Mouse (Mus musculus) heart, embryonic 16.5 days (tissue): ENCODE data around the gene Ubl7. TPM values are rescaled to one million over a fixed set of nuclear protein-coding genes. Genes with fewer than 3 reads are reported as not detected.

Source experiments
- ATAC-seq: fragments of 200-750 bp; cut with Nextera tagmentation; replicated peaks from 2 replicates; pipeline ENCODE4 v1.8.0; 2017; ENCODE audit warnings: moderate number of reproducible peaks; ENCODE audit not compliant: insufficient read depth, low FRiP score; ENCODE audit errors: extremely low read depth
- H3K27ac ChIP-seq: fragments of 300-500 bp; sonication (generic); 2 replicates; pipeline ENCODE4 v1.5.1; 2014; ENCODE audit warnings: mild to moderate bottlenecking, low read length, control low read depth, moderate library complexity
- H3K27me3 ChIP-seq: fragments of 300-500 bp; sonication (generic); 2 replicates; pipeline ENCODE4 v1.6.1; 2014; ENCODE audit warnings: low read length, mixed read lengths; ENCODE audit not compliant: control insufficient read depth, insufficient read depth
- H3K36me3 ChIP-seq: fragments of 300-500 bp; sonication (generic); 2 replicates; pipeline ENCODE4 v1.6.1; 2014; ENCODE audit not compliant: control insufficient read depth, insufficient read depth
- H3K4me1 ChIP-seq: fragments of 300-500 bp; sonication (generic); 2 replicates; pipeline ENCODE4 v1.6.1; 2014; ENCODE audit warnings: low read length, mixed read lengths; ENCODE audit not compliant: control insufficient read depth, insufficient read depth
- H3K4me2 ChIP-seq: fragments of 300-500 bp; sonication (generic); 2 replicates; pipeline ENCODE4 v1.6.1; 2014; ENCODE audit warnings: low read depth, mild to moderate bottlenecking, control low read depth, low read length
- H3K4me3 ChIP-seq: fragments of 300-500 bp; sonication (generic); 2 replicates; pipeline ENCODE4 v1.5.1; 2014; ENCODE audit warnings: mild to moderate bottlenecking, control low read depth, low read length
- H3K9ac ChIP-seq: fragments of 300-500 bp; sonication (generic); 2 replicates; pipeline ENCODE4 v1.6.1; 2014; ENCODE audit warnings: low read length, control low read depth
- H3K9me3 ChIP-seq: fragments of 300-500 bp; sonication (generic); replicated peaks from 2 replicates; pipeline ENCODE4 v1.6.1; 2016; ENCODE audit warnings: low read length; ENCODE audit not compliant: control insufficient read depth
- WGBS: fragments of 180-500 bp; shearing (Covaris S2); extraction: QIAGEN DNeasy Blood & Tissue Kit; methylation state at CpG from one replicate; pipeline ENCODE4 v1.1.7; 2014; 5-methylcytosine and 5-hydroxymethylcytosine counted together
- polyA plus RNA-seq: library from polyadenylated mRNA; unstranded; fragments of >200 nt; fragmentation: Nextera tagmentation; extraction: Ambion mirVana; gene quantifications from 2 replicates; pipeline ENCODE4 v1.2.1, GENCODE M21; 2015

Ubl7 gene
- polyA plus RNA-seq, 1 experiment from 2014 or later: 113 TPM

GRCm38 (mm10) chr9:57940861-57941638 lies 30.3 kb downstream of the Ubl7 start:
- H3K36me3 ChIP-seq: no peaks in the 10 kb centered on the region
- 3% methylated on average over 28 of the region's 28 CpGs for WGBS
- no peak overlapping the region for H3K27ac ChIP-seq
- H3K9ac ChIP-seq: peak overlapping the region; percentile 80
- peaks cover 40% of the 10 kb centered on the region for H3K27me3 ChIP-seq
- peaks cover 13% of the 10 kb centered on the region for H3K4me1 ChIP-seq
- H3K9me3 ChIP-seq: no peaks in the 10 kb centered on the region
- peak overlapping the region; percentile 79 for H3K4me3 ChIP-seq
- H3K4me2 ChIP-seq: peak overlapping the region; percentile 99
- no peak for ATAC-seq

GRCm38 (mm10) chr9:57942039-57942438 lies 31.3 kb downstream of the Ubl7 start:
- H3K9ac ChIP-seq: no peak overlapping the region
- H3K4me1 ChIP-seq: peaks cover 13% of the 10 kb centered on the region
- H3K27ac ChIP-seq: no peak overlapping the region
- H3K36me3 ChIP-seq: no peaks in the 10 kb centered on the region
- H3K27me3 ChIP-seq: peaks cover 40% of the 10 kb centered on the region
- H3K4me2 ChIP-seq: peak overlapping the region; percentile 99
- WGBS: 52% methylated on average over 2 of the region's 2 CpGs
- H3K4me3 ChIP-seq: peak overlapping the region; percentile 79
- H3K9me3 ChIP-seq: no peaks in the 10 kb centered on the region
- no peak for ATAC-seq

GRCm38 (mm10) chr9:57943067-57943466 lies 32.3 kb downstream of the Ubl7 start:
- Histone ChIP-seq H3K27me3 (peaks cover 40% of the 10 kb centered on the region), H3K9ac (no peak overlapping the region), H3K36me3 (no peaks in the 10 kb centered on the region), H3K9me3 (no peaks in the 10 kb centered on the region), H3K4me1 (peaks cover 13% of the 10 kb centered on the region), H3K4me3 (no peak overlapping the region), H3K4me2 (peak overlapping the region; percentile 99), H3K27ac (no peak overlapping the region)
- no peak for ATAC-seq
- WGBS: 31% methylated on average over 2 of the region's 2 CpGs

GRCm38 (mm10) chr9:57944572-57944971 lies 33.8 kb downstream of the Ubl7 start:
- WGBS: 19% methylated on average over 5 of the region's 5 CpGs
- Histone ChIP-seq H3K4me1 (peaks cover 13% of the 10 kb centered on the region), H3K36me3 (no peaks in the 10 kb centered on the region), H3K4me3 (no peak overlapping the region), H3K9ac (no peak overlapping the region), H3K27me3 (peaks cover 31% of the 10 kb centered on the region), H3K27ac (no peak overlapping the region), H3K4me2 (no peak overlapping the region), H3K9me3 (no peaks in the 10 kb centered on the region)
- no peak for ATAC-seq

DNA sequence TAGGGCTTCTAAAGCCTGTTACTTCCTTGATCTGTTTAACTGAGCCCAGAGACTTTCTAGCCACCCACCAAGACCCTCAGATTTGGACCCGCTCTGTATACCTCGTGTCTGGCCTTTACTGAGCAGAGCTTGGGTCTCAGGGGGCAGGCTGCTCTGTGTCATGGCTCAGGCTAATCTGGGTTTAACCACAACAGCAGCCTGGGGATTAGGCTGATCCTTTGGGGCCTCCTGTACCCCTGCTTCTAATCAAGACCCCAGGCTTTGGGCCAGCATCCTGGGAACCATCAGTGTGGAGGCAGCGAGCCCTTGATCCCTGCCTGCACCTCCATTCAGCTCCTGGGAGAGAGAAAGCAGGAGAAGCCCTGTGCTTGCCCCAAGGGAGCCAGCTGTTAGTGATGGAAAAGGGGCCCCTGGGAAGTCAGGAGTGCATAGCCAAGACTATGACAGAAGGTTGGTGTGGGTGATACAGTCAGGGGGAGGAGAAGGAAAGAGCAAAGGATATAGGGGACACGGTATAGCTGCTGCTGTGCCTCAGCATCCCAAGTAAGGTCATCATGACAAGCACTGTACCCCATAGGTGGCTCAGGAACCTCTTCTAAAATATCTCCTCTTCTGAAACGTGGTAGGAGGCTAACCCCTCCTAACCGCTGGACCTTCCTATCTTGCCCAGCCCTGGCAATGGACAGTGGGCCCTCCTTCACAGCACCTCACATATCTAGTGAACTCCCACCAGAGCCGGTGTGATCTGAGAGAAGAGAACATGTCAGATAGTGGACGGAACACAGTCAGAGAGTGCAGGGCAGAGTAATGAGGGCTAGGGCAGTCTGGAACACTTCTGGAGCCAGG lies 35.2 kb downstream of the Ubl7 start:
- WGBS: 65% methylated on average over 8 of the region's 8 CpGs
- H3K4me2 ChIP-seq: no peak overlapping the region
- H3K4me3 ChIP-seq: no peak overlapping the region
- H3K36me3 ChIP-seq: no peaks in the 10 kb centered on the region
- no peaks in the 10 kb centered on the region for H3K9me3 ChIP-seq
- peaks cover 31% of the 10 kb centered on the region for H3K27me3 ChIP-seq
- H3K4me1 ChIP-seq: peaks cover 17% of the 10 kb centered on the region
- no peak overlapping the region for H3K9ac ChIP-seq
- no peak overlapping the region for H3K27ac ChIP-seq
- no peak for ATAC-seq

DNA sequence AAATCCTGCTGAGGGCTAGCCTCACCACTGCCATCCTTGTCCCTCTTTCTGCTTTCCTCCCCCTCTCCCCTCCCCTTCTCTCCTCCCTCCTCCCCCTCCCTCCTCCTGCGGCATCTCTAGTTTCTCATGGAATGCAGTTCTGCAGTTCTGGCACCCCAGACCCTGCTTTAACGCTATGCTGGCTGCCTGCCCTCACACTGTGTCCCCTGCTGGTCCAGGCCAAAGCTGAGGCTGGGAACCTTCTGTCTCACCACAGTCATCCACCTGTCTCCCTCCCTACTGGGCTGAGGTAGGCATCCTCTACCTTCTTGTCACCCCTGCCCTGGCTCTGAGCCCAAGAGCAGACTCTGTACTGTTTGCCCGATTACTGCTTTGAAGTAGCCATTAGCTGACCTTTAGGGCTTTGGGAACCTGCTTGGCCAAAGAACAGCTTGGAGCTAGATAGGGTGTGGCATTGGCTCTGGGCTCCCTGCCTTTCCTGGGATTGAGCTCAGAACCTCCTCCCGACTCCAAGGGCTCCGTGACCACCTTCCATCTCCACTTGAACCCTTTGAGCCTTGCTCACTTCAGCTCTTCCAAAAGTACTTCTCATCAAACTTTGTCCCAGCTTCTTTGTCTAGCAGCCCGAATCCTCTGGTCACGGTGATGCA lies 36.7 kb downstream of the Ubl7 start:
- Histone ChIP-seq H3K27me3 (peaks cover 17% of the 10 kb centered on the region), H3K4me1 (peaks cover 15% of the 10 kb centered on the region), H3K36me3 (no peaks in the 10 kb centered on the region), H3K27ac (no peak overlapping the region), H3K9ac (no peak overlapping the region), H3K4me2 (no peak overlapping the region), H3K4me3 (no peak overlapping the region), H3K9me3 (no peaks in the 10 kb centered on the region)
- WGBS: 56% methylated on average over 7 of the region's 7 CpGs
- ATAC-seq: no peak

- 78% methylated on average over 7 of the region's 7 CpGs for WGBS
- Histone ChIP-seq H3K4me1 (peaks cover 15% of the 10 kb centered on the region), H3K27ac (no peak overlapping the region), H3K4me3 (no peak overlapping the region), H3K4me2 (no peak overlapping the region), H3K9me3 (no peaks in the 10 kb centered on the region), H3K9ac (no peak overlapping the region), H3K27me3 (peaks cover 8% of the 10 kb centered on the region), H3K36me3 (no peaks in the 10 kb centered on the region)
- ATAC-seq: no peak
These were observed 37.7 kb downstream of the Ubl7 start for GRCm38 (mm10) chr9:57948333-57948931.

DNA sequence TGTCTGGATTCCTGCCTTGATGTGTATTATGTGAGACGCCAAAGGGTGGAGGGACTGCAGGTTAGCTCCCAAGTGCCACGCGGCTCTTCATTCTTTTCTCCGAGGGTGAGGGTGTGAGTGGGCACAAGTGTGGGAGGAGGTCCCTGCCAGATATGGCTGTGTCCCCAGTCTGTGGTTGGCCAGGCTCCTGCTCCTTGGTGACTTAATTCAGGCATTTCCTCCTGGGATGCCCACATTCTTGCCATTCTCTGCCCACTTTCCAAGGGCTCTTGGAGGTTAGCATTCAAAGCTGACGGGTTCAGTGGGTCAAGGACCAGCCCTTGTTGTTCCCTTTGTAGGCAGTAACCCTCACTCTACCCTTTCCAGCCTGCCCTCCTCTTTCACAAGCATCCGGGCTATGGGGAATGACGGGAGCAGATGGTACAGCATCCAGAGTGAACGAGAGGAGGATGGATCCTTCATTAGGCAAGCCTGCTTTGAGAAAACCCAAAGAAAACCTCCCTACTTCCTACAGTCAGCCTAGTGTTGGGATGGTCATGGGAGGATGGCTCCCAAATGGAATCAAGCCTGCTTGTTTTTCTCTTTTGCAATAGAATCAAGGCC lies 38.4 kb downstream of the Ubl7 start:
- Histone ChIP-seq H3K27me3 (peaks cover 8% of the 10 kb centered on the region), H3K4me1 (peaks cover 15% of the 10 kb centered on the region), H3K9ac (no peak overlapping the region; the same call in 1 of the 2 replicates), H3K4me2 (no peak overlapping the region), H3K4me3 (no peak overlapping the region), H3K27ac (no peak overlapping the region), H3K9me3 (no peaks in the 10 kb centered on the region), H3K36me3 (no peaks in the 10 kb centered on the region)
- WGBS: 73% methylated on average over 8 of the region's 8 CpGs
- no peak for ATAC-seq
